Mouse (Mus musculus): ENCODE measurements around the gene Gm10570. TPM values are rescaled to one million over a fixed set of nuclear protein-coding genes. Genes with fewer than 3 reads are reported as not detected.

Gm10570 gene
- polyA plus RNA-seq, 1 experiment from 2014 or later: 0.92 TPM

GRCm38 (mm10) chr4:130267069-130267468 lies 41.4 kb downstream of the Gm10570 start:
- H3K9me3 ChIP-seq (ENCODE audit: control insufficient read depth, low read length): no peaks in the 10 kb centered on the region
- no peak overlapping the region for H3K9ac ChIP-seq (replicated peaks; ENCODE audit: low read depth, low read length)
- WGBS: 78% methylated on average over 7 of the region's 7 CpGs

GRCm38 (mm10) chr4:130266601-130267000 lies 41.9 kb downstream of the Gm10570 start:
- Histone ChIP-seq H3K4me2 (ENCODE audit: low read length) (no peak overlapping the region), H3K27ac (ENCODE audit: low read length) (no peak overlapping the region), H3K4me1 (replicated peaks; ENCODE audit: control insufficient read depth, insufficient read depth, low read length) (peaks cover 20% of the 10 kb centered on the region), H3K9me3 (ENCODE audit: control insufficient read depth, low read length) (no peaks in the 10 kb centered on the region), H3K27me3 (replicated peaks; ENCODE audit: control insufficient read depth, insufficient read depth, low read length) (no peaks in the 10 kb centered on the region), H3K4me3 (replicated peaks; ENCODE audit: low read length) (no peak overlapping the region), H3K36me3 (ENCODE audit: control insufficient read depth, insufficient read depth) (peaks cover 11% of the 10 kb centered on the region; the same call in 1 of the 2 replicates), H3K9ac (replicated peaks; ENCODE audit: low read depth, low read length) (no peak overlapping the region)
- ATAC-seq: no peak
- 48% methylated on average over 9 of the region's 9 CpGs for WGBS

More at GRCm38 (mm10) chr4:130267069-130267468, 41.4 kb downstream of the Gm10570 start:
- Histone ChIP-seq H3K27me3 (replicated peaks; ENCODE audit: control insufficient read depth, insufficient read depth, low read length) (no peaks in the 10 kb centered on the region), H3K4me1 (replicated peaks; ENCODE audit: control insufficient read depth, insufficient read depth, low read length) (peaks cover 23% of the 10 kb centered on the region), H3K36me3 (ENCODE audit: control insufficient read depth, insufficient read depth) (peaks cover 9% of the 10 kb centered on the region; the same call in 1 of the 2 replicates), H3K27ac (ENCODE audit: low read length) (no peak overlapping the region), H3K4me3 (replicated peaks; ENCODE audit: low read length) (no peak overlapping the region), H3K4me2 (ENCODE audit: low read length) (no peak overlapping the region)
- no peak for ATAC-seq

DNA sequence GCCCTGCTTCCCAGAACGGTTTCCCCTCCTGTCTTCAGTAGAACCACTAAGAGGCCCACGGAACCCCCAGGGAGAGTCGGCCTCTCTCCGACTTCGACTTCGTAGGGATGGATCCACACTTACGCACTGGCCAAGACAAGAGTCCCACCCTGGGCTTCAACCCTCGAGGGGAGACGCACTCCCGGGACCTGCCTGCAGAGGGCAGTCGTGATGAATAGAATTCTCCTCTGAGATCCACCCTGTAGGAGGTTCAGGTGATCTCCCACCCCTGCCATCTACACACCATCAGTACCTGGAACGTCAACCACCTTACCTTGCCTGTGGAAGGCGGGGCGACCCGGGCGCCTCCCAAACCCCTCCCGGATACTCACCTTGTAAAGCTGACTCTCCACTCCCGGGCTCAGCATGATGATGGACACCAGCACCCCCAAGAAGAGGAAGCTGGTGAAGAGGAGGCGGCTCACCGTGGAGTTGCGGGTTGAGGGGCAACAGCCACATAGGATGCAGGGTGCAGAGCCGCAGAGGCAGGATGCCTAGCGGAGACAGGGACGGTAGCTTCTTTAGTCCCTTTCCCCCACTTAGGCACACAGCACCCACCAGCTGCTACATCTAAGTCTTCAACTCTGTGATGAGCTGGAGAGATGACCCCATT lies 43.6 kb downstream of the Gm10570 start:
- Histone ChIP-seq H3K9ac (replicated peaks; ENCODE audit: low read depth, low read length) (no peak overlapping the region), H3K4me3 (replicated peaks; ENCODE audit: low read length) (no peak overlapping the region), H3K27ac (ENCODE audit: low read length) (no peak overlapping the region), H3K4me2 (ENCODE audit: low read length) (no peak overlapping the region), H3K36me3 (ENCODE audit: control insufficient read depth, insufficient read depth) (peaks cover 13% of the 10 kb centered on the region; the same call in 1 of the 2 replicates), H3K4me1 (replicated peaks; ENCODE audit: control insufficient read depth, insufficient read depth, low read length) (peaks cover 10% of the 10 kb centered on the region), H3K9me3 (ENCODE audit: control insufficient read depth, low read length) (no peaks in the 10 kb centered on the region), H3K27me3 (replicated peaks; ENCODE audit: control insufficient read depth, insufficient read depth, low read length) (no peaks in the 10 kb centered on the region)
- 28% methylated on average over 24 of the region's 24 CpGs for WGBS
- peak; percentile 59; the same call in 1 of the 2 replicates for ATAC-seq

GRCm38 (mm10) chr4:130264131-130264530 lies 44.3 kb downstream of the Gm10570 start:
- H3K27me3 ChIP-seq (replicated peaks; ENCODE audit: control insufficient read depth, insufficient read depth, low read length): no peaks in the 10 kb centered on the region
- no peak overlapping the region for H3K4me3 ChIP-seq (replicated peaks; ENCODE audit: low read length)
- H3K9ac ChIP-seq (replicated peaks; ENCODE audit: low read depth, low read length): no peak overlapping the region
- peaks cover 10% of the 10 kb centered on the region for H3K4me1 ChIP-seq (replicated peaks; ENCODE audit: control insufficient read depth, insufficient read depth, low read length)
- no peak overlapping the region for H3K27ac ChIP-seq (ENCODE audit: low read length)
- peaks cover 13% of the 10 kb centered on the region; the same call in 1 of the 2 replicates for H3K36me3 ChIP-seq (ENCODE audit: control insufficient read depth, insufficient read depth)
- H3K4me2 ChIP-seq (ENCODE audit: low read length): no peak overlapping the region
- H3K9me3 ChIP-seq (ENCODE audit: control insufficient read depth, low read length): no peaks in the 10 kb centered on the region
- no peak for ATAC-seq
- WGBS: 23% methylated on average over 11 of the region's 11 CpGs

- Histone ChIP-seq H3K9me3 (ENCODE audit: control insufficient read depth, low read length) (no peaks in the 10 kb centered on the region), H3K27me3 (replicated peaks; ENCODE audit: control insufficient read depth, insufficient read depth, low read length) (no peaks in the 10 kb centered on the region), H3K36me3 (ENCODE audit: control insufficient read depth, insufficient read depth) (peaks cover 23% of the 10 kb centered on the region), H3K4me1 (replicated peaks; ENCODE audit: control insufficient read depth, insufficient read depth, low read length) (peaks cover 8% of the 10 kb centered on the region), H3K4me2 (ENCODE audit: low read length) (no peak overlapping the region), H3K27ac (ENCODE audit: low read length) (no peak overlapping the region), H3K9ac (replicated peaks; ENCODE audit: low read depth, low read length) (no peak overlapping the region), H3K4me3 (replicated peaks; ENCODE audit: low read length) (no peak overlapping the region)
- WGBS: 38% methylated on average over 5 of the region's 5 CpGs
- ATAC-seq: no peak
These were observed 48.1 kb downstream of the Gm10570 start for GRCm38 (mm10) chr4:130260406-130260805.

Other genes starting within 250 kb of the Gm10570 start
- 63.0 and 63.1 TPM in 2 replicates for gene Pef1, start 206.1 kb downstream of the Gm10570 start, polyA plus RNA-seq (2015; fragmentation: Nextera tagmentation; extraction: Ambion mirVana)
- gene Hcrtr1, start 169.3 kb downstream of the Gm10570 start, polyA plus RNA-seq (2015; fragmentation: Nextera tagmentation; extraction: Ambion mirVana): 0.30 and 0.81 TPM in 2 replicates
- gene Tinagl1, start 133.6 kb downstream of the Gm10570 start, polyA plus RNA-seq (2015; fragmentation: Nextera tagmentation; extraction: Ambion mirVana): 4.7 TPM in 2 replicates
- gene Gm853, start 86.3 kb downstream of the Gm10570 start, polyA plus RNA-seq (2015; fragmentation: Nextera tagmentation; extraction: Ambion mirVana): 0.09 and 0.20 TPM in 2 replicates
- 80.2 and 80.9 TPM in 2 replicates for gene Serinc2, start 29.5 kb downstream of the Gm10570 start, polyA plus RNA-seq (2015; fragmentation: Nextera tagmentation; extraction: Ambion mirVana)
- 106 and 143 TPM in 2 replicates for gene Fabp3, start 79 bp downstream of the Gm10570 start, polyA plus RNA-seq (2015; fragmentation: Nextera tagmentation; extraction: Ambion mirVana)
- 76.1 and 81.9 TPM in 2 replicates for gene Zcchc17, start 51.3 kb upstream of the Gm10570 start, polyA plus RNA-seq (2015; fragmentation: Nextera tagmentation; extraction: Ambion mirVana)
- gene Snrnp40, start 51.5 kb upstream of the Gm10570 start, polyA plus RNA-seq (2015; fragmentation: Nextera tagmentation; extraction: Ambion mirVana): 125 and 126 TPM in 2 replicates

All from forebrain, embryonic 16.5 days (tissue).